Mouse (Mus musculus) testis, adult 2 months (tissue): ENCODE data around the gene Slc29a3.

ENCODE experiments used
- CTCF ChIP-seq: fragments of 200-500 bp; IDR thresholded peaks from 2 replicates; pipeline ENCODE4 v1.5.1; 2012; ENCODE audit warnings: low read depth, mild to moderate bottlenecking, inconsistent platforms, low read length, moderate library complexity; ENCODE audit not compliant: control insufficient read depth, insufficient read depth, insufficient replicate concordance
- POLR2A ChIP-seq: fragments of 200-500 bp; IDR thresholded peaks from 2 replicates; pipeline ENCODE4 v1.6.1; 2012; ENCODE audit warnings: low read depth, mild to moderate bottlenecking, inconsistent platforms, low read length, moderate library complexity; ENCODE audit not compliant: control insufficient read depth

DNA sequence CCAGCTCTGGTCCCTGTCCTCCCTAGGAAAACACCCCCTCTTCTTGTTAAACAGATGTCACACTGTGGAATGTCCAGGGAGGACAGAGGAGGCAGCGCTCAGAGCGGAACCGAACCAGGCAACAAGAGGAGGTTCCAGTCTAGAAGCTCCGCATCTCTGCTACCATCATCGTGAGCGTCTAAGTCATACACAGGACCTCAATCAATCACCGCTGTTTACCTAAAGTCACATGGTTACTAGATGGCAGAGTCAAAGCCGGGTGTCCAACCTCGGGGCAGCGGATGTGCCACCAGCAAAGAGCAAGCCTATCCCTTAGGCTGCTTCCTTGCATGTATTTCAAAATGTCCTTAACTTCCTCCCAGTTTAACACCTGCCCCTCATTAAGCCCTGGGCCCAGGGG lies 39.8 kb upstream of the Slc29a3 start:
- TF ChIP-seq CTCF (no peak), POLR2A (no peak)
